Mouse (Mus musculus) stomach, embryonic 16.5 days (tissue): Measurements from ENCODE around the gene Ppp2r5a. TPM values are rescaled to one million over a fixed set of nuclear protein-coding genes. Genes with fewer than 3 reads are reported as not detected.
A peak's percentile ranks its signal among the peaks of the same experiment; 100 is the strongest.
"Not testable (repeated sequence)": the region's sequence is repeated elsewhere in the genome, so short reads cannot be mapped to it uniquely, and the experiment has no call there.

Experiments used
- ATAC-seq: fragments of 200-750 bp; cut with Nextera tagmentation; 2 replicates; pipeline ENCODE4 v1.8.0; 2017; ENCODE audit warnings: moderate number of reproducible peaks, moderate TSS enrichment; ENCODE audit not compliant: insufficient read depth, low FRiP score
- H3K27ac ChIP-seq: fragments of 300-500 bp; sonication (generic); 2 replicates; pipeline ENCODE4 v1.5.1; 2014; ENCODE audit warnings: low read length
- H3K27me3 ChIP-seq: fragments of 300-500 bp; sonication (generic); 2 replicates; pipeline ENCODE4 v1.6.1; 2014; ENCODE audit warnings: low read length, control low read depth, mixed read lengths; ENCODE audit not compliant: control insufficient read depth, insufficient read depth
- H3K36me3 ChIP-seq: fragments of 300-500 bp; sonication (generic); 2 replicates; pipeline ENCODE4 v1.6.1; 2014; ENCODE audit warnings: low read length; ENCODE audit not compliant: control insufficient read depth, insufficient read depth
- H3K4me1 ChIP-seq: fragments of 300-500 bp; sonication (generic); 2 replicates; pipeline ENCODE4 v1.6.1; 2014; ENCODE audit warnings: low read length, control low read depth, mixed read lengths; ENCODE audit not compliant: control insufficient read depth, insufficient read depth
- H3K4me2 ChIP-seq: fragments of 300-500 bp; sonication (generic); 2 replicates; pipeline ENCODE4 v1.6.1; 2014; ENCODE audit warnings: low read depth, low read length, mixed read lengths
- H3K4me3 ChIP-seq: fragments of 300-500 bp; sonication (generic); replicated peaks from 2 replicates; pipeline ENCODE4 v1.5.1; 2014; ENCODE audit warnings: mild to moderate bottlenecking, low read length
- H3K9ac ChIP-seq: fragments of 300-500 bp; sonication (generic); 2 replicates; pipeline ENCODE4 v1.6.1; 2014; ENCODE audit warnings: low read length
- H3K9me3 ChIP-seq: fragments of 300-500 bp; sonication (generic); replicated peaks from 2 replicates; pipeline ENCODE4 v1.6.1; 2016; ENCODE audit warnings: low read length, control low read depth; ENCODE audit not compliant: control insufficient read depth
- WGBS: fragments of 180-500 bp; shearing (Covaris S2); extraction: QIAGEN DNeasy Blood & Tissue Kit; methylation state at CpG from one replicate; pipeline ENCODE4 v1.1.7; 2014; 5-methylcytosine and 5-hydroxymethylcytosine counted together
- polyA plus RNA-seq: library from polyadenylated mRNA; unstranded; fragments of >200 nt; fragmentation: Nextera tagmentation; extraction: Ambion mirVana; gene quantifications from 2 replicates; pipeline ENCODE4 v1.2.1, GENCODE M21; 2015

Ppp2r5a gene
- polyA plus RNA-seq, 1 experiment from 2014 or later, result 14.7 TPM

GRCm38 (mm10) chr1:191438546-191438945 is 35.5 kb upstream of the Ppp2r5a start:
- no peaks in the 10 kb centered on the region for H3K27me3 ChIP-seq
- 60% methylated on average over 4 of the region's 4 CpGs for WGBS
- H3K4me3 ChIP-seq, result no peak overlapping the region
- ATAC-seq, result no peak
- H3K27ac ChIP-seq, result peak overlapping the region; percentile 11; the same call in 1 of the 2 replicates
- no peak overlapping the region for H3K4me2 ChIP-seq
- no peak overlapping the region for H3K9ac ChIP-seq
- H3K4me1 ChIP-seq, result peaks cover 5% of the 10 kb centered on the region
- H3K9me3 ChIP-seq, result 0 out of 2 replicates have a peak, but pooled peaks cover 2% of the 10 kb centered on the region
- no peaks in the 10 kb centered on the region for H3K36me3 ChIP-seq

- H3K9me3 ChIP-seq, result 0 out of 2 replicates have a peak, but pooled peaks cover 2% of the 10 kb centered on the region
- 45% methylated on average over 3 of the region's 3 CpGs for WGBS
- no peak overlapping the region for H3K4me3 ChIP-seq
- H3K36me3 ChIP-seq, result no peaks in the 10 kb centered on the region
- H3K27me3 ChIP-seq, result no peaks in the 10 kb centered on the region
- H3K27ac ChIP-seq, result no peak overlapping the region
- no peak overlapping the region for H3K9ac ChIP-seq
- ATAC-seq, result no peak
- no peak overlapping the region for H3K4me2 ChIP-seq
- peaks cover 10% of the 10 kb centered on the region for H3K4me1 ChIP-seq
Observed at GRCm38 (mm10) chr1:191436647-191437046, 33.6 kb upstream of the Ppp2r5a start.

GRCm38 (mm10) chr1:191435359-191435758 is 32.3 kb upstream of the Ppp2r5a start:
- no peak overlapping the region for H3K4me3 ChIP-seq
- no peaks in the 10 kb centered on the region for H3K27me3 ChIP-seq
- H3K9ac ChIP-seq, result no peak overlapping the region
- no peak overlapping the region for H3K27ac ChIP-seq
- H3K9me3 ChIP-seq, result no peaks in the 10 kb centered on the region
- H3K36me3 ChIP-seq, result no peaks in the 10 kb centered on the region
- ATAC-seq, result no peak
- WGBS, result 24% methylated on average over 1 of the region's 1 CpGs
- H3K4me2 ChIP-seq, result no peak overlapping the region
- H3K4me1 ChIP-seq, result peaks cover 10% of the 10 kb centered on the region

GRCm38 (mm10) chr1:191432531-191432930 is 29.5 kb upstream of the Ppp2r5a start:
- Histone ChIP-seq H3K4me2 (peak overlapping the region; percentile 39), H3K4me1 (peaks cover 10% of the 10 kb centered on the region), H3K27me3 (no peaks in the 10 kb centered on the region), H3K9ac (no peak overlapping the region), H3K4me3 (no peak overlapping the region), H3K36me3 (no peaks in the 10 kb centered on the region), H3K27ac (no peak overlapping the region), H3K9me3 (no peaks in the 10 kb centered on the region)
- WGBS, result 27% methylated on average over 7 of the region's 7 CpGs
- ATAC-seq, result no peak; the same call in 1 of the 2 replicates

- Histone ChIP-seq H3K9ac (no peak overlapping the region), H3K4me1 (peaks cover 10% of the 10 kb centered on the region), H3K36me3 (no peaks in the 10 kb centered on the region), H3K9me3 (no peaks in the 10 kb centered on the region), H3K4me2 (peak overlapping the region; percentile 39), H3K27ac (no peak overlapping the region), H3K27me3 (no peaks in the 10 kb centered on the region), H3K4me3 (no peak overlapping the region)
- 65% methylated on average over 15 of the region's 15 CpGs for WGBS
- no peak for ATAC-seq
Observed at GRCm38 (mm10) chr1:191432023-191432422, 29.0 kb upstream of the Ppp2r5a start.

- no peak overlapping the region for H3K4me2 ChIP-seq
- no peak overlapping the region for H3K9ac ChIP-seq
- ATAC-seq, result no peak
- 72% methylated on average over 7 of the region's 7 CpGs for WGBS
- H3K27ac ChIP-seq, result no peak overlapping the region
- H3K4me1 ChIP-seq, result peaks cover 5% of the 10 kb centered on the region; the same call in 1 of the 2 replicates
- H3K9me3 ChIP-seq, result no peaks in the 10 kb centered on the region
- H3K36me3 ChIP-seq, result no peaks in the 10 kb centered on the region
- H3K4me3 ChIP-seq, result no peak overlapping the region
- no peaks in the 10 kb centered on the region for H3K27me3 ChIP-seq
Observed at GRCm38 (mm10) chr1:191430121-191430520, 27.0 kb upstream of the Ppp2r5a start.

- Histone ChIP-seq H3K9me3 (no peaks in the 10 kb centered on the region), H3K4me2 (no peak overlapping the region), H3K4me1 (peaks cover 1% of the 10 kb centered on the region), H3K27ac (no peak overlapping the region), H3K4me3 (no peak overlapping the region), H3K9ac (no peak overlapping the region), H3K27me3 (no peaks in the 10 kb centered on the region), H3K36me3 (no peaks in the 10 kb centered on the region)
- WGBS, result 62% methylated on average over 7 of the region's 7 CpGs
- ATAC-seq, result no peak
Observed at GRCm38 (mm10) chr1:191425884-191426283, 22.8 kb upstream of the Ppp2r5a start.

GRCm38 (mm10) chr1:191423201-191423600 is 20.1 kb upstream of the Ppp2r5a start:
- Histone ChIP-seq H3K4me3 (no peak overlapping the region), H3K27me3 (no peaks in the 10 kb centered on the region), H3K27ac (no peak overlapping the region), H3K4me2 (no peak overlapping the region), H3K4me1 (peaks cover 10% of the 10 kb centered on the region), H3K9ac (no peak overlapping the region), H3K36me3 (no peaks in the 10 kb centered on the region), H3K9me3 (no peaks in the 10 kb centered on the region)
- 46% methylated on average over 2 of the region's 2 CpGs for WGBS
- ATAC-seq, result no peak

GRCm38 (mm10) chr1:191422714-191423113 is 19.6 kb upstream of the Ppp2r5a start:
- H3K27me3 ChIP-seq, H3K4me1 ChIP-seq, H3K9me3 ChIP-seq, H3K36me3 ChIP-seq, ATAC-seq, H3K4me3 ChIP-seq, H3K27ac ChIP-seq, H3K9ac ChIP-seq, H3K4me2 ChIP-seq: not testable (repeated sequence)
- WGBS, result 61% methylated on average over 3 of the region's 3 CpGs

GRCm38 (mm10) chr1:191422164-191422563 is 19.1 kb upstream of the Ppp2r5a start:
- H3K9me3 ChIP-seq, result no peaks in the 10 kb centered on the region
- no peak for ATAC-seq
- no peaks in the 10 kb centered on the region for H3K27me3 ChIP-seq
- H3K4me3 ChIP-seq, result no peak overlapping the region
- peaks cover 10% of the 10 kb centered on the region for H3K4me1 ChIP-seq
- no peaks in the 10 kb centered on the region for H3K36me3 ChIP-seq
- no peak overlapping the region for H3K27ac ChIP-seq
- H3K4me2 ChIP-seq, result no peak overlapping the region
- 67% methylated on average over 4 of the region's 4 CpGs for WGBS
- H3K9ac ChIP-seq, result no peak overlapping the region
